Mouse (Mus musculus): Measurements from ENCODE around the gene Rint1. TPM values are rescaled to one million over a fixed set of nuclear protein-coding genes. Genes with fewer than 3 reads are reported as not detected.

Rint1 gene
- 29.6 and 34.7 TPM in 2 replicates for polyA plus RNA-seq (2015; fragmentation: Nextera tagmentation; extraction: Ambion mirVana)

- Histone ChIP-seq H3K4me3 (peak within 1 kb of the TSS; percentile 95), H3K9ac (peak within 1 kb of the TSS; percentile 91), H3K27me3 (no peaks in the 10 kb centered on the region), H3K4me2 (peak within 1 kb of the TSS; percentile 88), H3K9me3 (no peaks in the 10 kb centered on the region), H3K4me1 (peaks cover 16% of the 10 kb centered on the region), H3K27ac (peak within 1 kb of the TSS; percentile 77), H3K36me3 (0 out of 2 replicates have a peak, but pooled peaks cover 4% of the 10 kb centered on the region)
- peak; percentile 87 for ATAC-seq (ENCODE audit: borderline replicate concordance, extremely low read depth, low FRiP score, low TSS enrichment)
- WGBS, result 2% methylated on average over 47 of the region's 47 CpGs
Measured at GRCm38 (mm10) chr5:23787536-23788389, at the start of gene Rint1. Gene Rint1 (plus strand): TSS chr5:23787711.

GRCm38 (mm10) chr5:23743261-23743660 is 44.2 kb upstream of the Rint1 start:
- Histone ChIP-seq H3K9ac (no peak overlapping the region), H3K27me3 (no peaks in the 10 kb centered on the region), H3K4me1 (no peaks in the 10 kb centered on the region), H3K4me2 (no peak overlapping the region), H3K4me3 (no peak overlapping the region), H3K27ac (no peak overlapping the region), H3K36me3 (peaks cover 54% of the 10 kb centered on the region), H3K9me3 (no peaks in the 10 kb centered on the region)
- WGBS, result 93% methylated on average over 12 of the region's 12 CpGs
- no peak for ATAC-seq (ENCODE audit: borderline replicate concordance, extremely low read depth, low FRiP score, low TSS enrichment)

- no peaks in the 10 kb centered on the region for H3K27me3 ChIP-seq
- ATAC-seq (ENCODE audit: borderline replicate concordance, extremely low read depth, low FRiP score, low TSS enrichment), result no peak
- no peaks in the 10 kb centered on the region for H3K9me3 ChIP-seq
- no peak overlapping the region for H3K4me3 ChIP-seq
- no peak overlapping the region for H3K4me2 ChIP-seq
- H3K36me3 ChIP-seq, result peaks cover 40% of the 10 kb centered on the region
- H3K4me1 ChIP-seq, result no peaks in the 10 kb centered on the region
- H3K27ac ChIP-seq, result no peak overlapping the region
- WGBS, result 61% methylated on average over 2 of the region's 2 CpGs
- no peak overlapping the region for H3K9ac ChIP-seq
Measured at GRCm38 (mm10) chr5:23749882-23750281, 37.6 kb upstream of the Rint1 start.

- Histone ChIP-seq H3K4me3 (no peak overlapping the region), H3K9ac (no peak overlapping the region), H3K27ac (no peak overlapping the region), H3K27me3 (no peaks in the 10 kb centered on the region), H3K4me2 (no peak overlapping the region), H3K9me3 (no peaks in the 10 kb centered on the region), H3K36me3 (peaks cover 35% of the 10 kb centered on the region), H3K4me1 (no peaks in the 10 kb centered on the region)
- 96% methylated on average over 9 of the region's 9 CpGs for WGBS
- no peak for ATAC-seq (ENCODE audit: borderline replicate concordance, extremely low read depth, low FRiP score, low TSS enrichment)
Measured at GRCm38 (mm10) chr5:23755591-23755990, 31.9 kb upstream of the Rint1 start.

- Histone ChIP-seq H3K9ac (no peak overlapping the region), H3K4me3 (no peak overlapping the region), H3K27ac (no peak overlapping the region), H3K4me1 (no peaks in the 10 kb centered on the region), H3K4me2 (no peak overlapping the region), H3K9me3 (no peaks in the 10 kb centered on the region), H3K36me3 (peaks cover 36% of the 10 kb centered on the region), H3K27me3 (no peaks in the 10 kb centered on the region)
- WGBS, result 87% methylated on average over 4 of the region's 4 CpGs
- no peak for ATAC-seq (ENCODE audit: borderline replicate concordance, extremely low read depth, low FRiP score, low TSS enrichment)
Measured at GRCm38 (mm10) chr5:23756368-23756767, 31.1 kb upstream of the Rint1 start.

GRCm38 (mm10) chr5:23758633-23759032 is 28.9 kb upstream of the Rint1 start:
- no peak overlapping the region for H3K9ac ChIP-seq
- WGBS, result 54% methylated on average over 2 of the region's 2 CpGs

GRCm38 (mm10) chr5:23762531-23762930 is 25.0 kb upstream of the Rint1 start:
- ATAC-seq (ENCODE audit: borderline replicate concordance, extremely low read depth, low FRiP score, low TSS enrichment), result no peak
- Histone ChIP-seq H3K36me3 (peaks cover 36% of the 10 kb centered on the region), H3K4me3 (no peak overlapping the region), H3K27ac (no peak overlapping the region), H3K27me3 (no peaks in the 10 kb centered on the region), H3K9me3 (no peaks in the 10 kb centered on the region), H3K4me2 (no peak overlapping the region), H3K4me1 (no peaks in the 10 kb centered on the region), H3K9ac (no peak overlapping the region)
- WGBS, result 92% methylated on average over 6 of the region's 6 CpGs

More at GRCm38 (mm10) chr5:23758633-23759032, 28.9 kb upstream of the Rint1 start:
- Histone ChIP-seq H3K4me2 (no peak overlapping the region), H3K4me3 (no peak overlapping the region), H3K36me3 (peaks cover 44% of the 10 kb centered on the region), H3K27ac (no peak overlapping the region), H3K9me3 (no peaks in the 10 kb centered on the region), H3K27me3 (no peaks in the 10 kb centered on the region), H3K4me1 (no peaks in the 10 kb centered on the region)
- no peak for ATAC-seq (ENCODE audit: borderline replicate concordance, extremely low read depth, low FRiP score, low TSS enrichment)

- H3K4me2 ChIP-seq, result no peak overlapping the region
- H3K4me3 ChIP-seq, result no peak overlapping the region
- H3K27ac ChIP-seq, result no peak overlapping the region
- H3K9me3 ChIP-seq, result no peaks in the 10 kb centered on the region
- H3K27me3 ChIP-seq, result no peaks in the 10 kb centered on the region
- peaks cover 31% of the 10 kb centered on the region; the same call in 1 of the 2 replicates for H3K36me3 ChIP-seq
- no peak overlapping the region for H3K9ac ChIP-seq
- no peak for ATAC-seq (ENCODE audit: borderline replicate concordance, extremely low read depth, low FRiP score, low TSS enrichment)
- 95% methylated on average over 5 of the region's 5 CpGs for WGBS
- no peaks in the 10 kb centered on the region for H3K4me1 ChIP-seq
Measured at GRCm38 (mm10) chr5:23764557-23764956, 23.0 kb upstream of the Rint1 start.

- H3K4me3 ChIP-seq, result no peak overlapping the region
- H3K9me3 ChIP-seq, result no peaks in the 10 kb centered on the region
- WGBS, result 55% methylated on average over 8 of the region's 8 CpGs
- no peak overlapping the region for H3K27ac ChIP-seq
- H3K9ac ChIP-seq, result no peak overlapping the region
- peaks cover 30% of the 10 kb centered on the region for H3K36me3 ChIP-seq
- no peak for ATAC-seq (ENCODE audit: borderline replicate concordance, extremely low read depth, low FRiP score, low TSS enrichment)
- no peak overlapping the region for H3K4me2 ChIP-seq
- H3K27me3 ChIP-seq, result no peaks in the 10 kb centered on the region
- H3K4me1 ChIP-seq, result no peaks in the 10 kb centered on the region
Measured at GRCm38 (mm10) chr5:23771105-23771504, 16.4 kb upstream of the Rint1 start.

GRCm38 (mm10) chr5:23774186-23774585 is 13.3 kb upstream of the Rint1 start:
- H3K9me3 ChIP-seq, result no peaks in the 10 kb centered on the region
- H3K27me3 ChIP-seq, result no peaks in the 10 kb centered on the region
- 82% methylated on average over 6 of the region's 6 CpGs for WGBS
- no peak overlapping the region for H3K4me2 ChIP-seq
- H3K9ac ChIP-seq, result no peak overlapping the region
- ATAC-seq (ENCODE audit: borderline replicate concordance, extremely low read depth, low FRiP score, low TSS enrichment), result no peak
- no peaks in the 10 kb centered on the region for H3K4me1 ChIP-seq
- H3K27ac ChIP-seq, result no peak overlapping the region
- H3K36me3 ChIP-seq, result peaks cover 21% of the 10 kb centered on the region
- H3K4me3 ChIP-seq, result no peak overlapping the region

GRCm38 (mm10) chr5:23780516-23780915 is 7.0 kb upstream of the Rint1 start:
- ATAC-seq (ENCODE audit: borderline replicate concordance, extremely low read depth, low FRiP score, low TSS enrichment), result no peak
- Histone ChIP-seq H3K36me3 (peaks cover 4% of the 10 kb centered on the region; the same call in 1 of the 2 replicates), H3K27me3 (no peaks in the 10 kb centered on the region), H3K9ac (no peak overlapping the region), H3K4me2 (no peak overlapping the region), H3K4me1 (peaks cover 24% of the 10 kb centered on the region), H3K4me3 (no peak overlapping the region), H3K27ac (no peak overlapping the region), H3K9me3 (no peaks in the 10 kb centered on the region)
- 74% methylated on average over 4 of the region's 4 CpGs for WGBS

GRCm38 (mm10) chr5:23781172-23781571 is 6.3 kb upstream of the Rint1 start:
- H3K4me2 ChIP-seq, result peak overlapping the region; percentile 10; the same call in 1 of the 2 replicates
- no peaks in the 10 kb centered on the region for H3K9me3 ChIP-seq
- H3K27me3 ChIP-seq, result no peaks in the 10 kb centered on the region
- H3K4me1 ChIP-seq, result peaks cover 24% of the 10 kb centered on the region
- H3K27ac ChIP-seq, result no peak overlapping the region
- no peak overlapping the region for H3K9ac ChIP-seq
- ATAC-seq (ENCODE audit: borderline replicate concordance, extremely low read depth, low FRiP score, low TSS enrichment), result no peak
- WGBS, result 68% methylated on average over 4 of the region's 4 CpGs
- peaks cover 2% of the 10 kb centered on the region; the same call in 1 of the 2 replicates for H3K36me3 ChIP-seq
- H3K4me3 ChIP-seq, result no peak overlapping the region
